ENCODE assay signal across 18 mouse cellular contexts in genomic region chr9:97699020-97699419, GRCm38 (mm10).
"Had no signal": no experiment of that assay in that cellular context is flagged by ENCODE, and none has a peak within 500 bp of the region (broad histone marks: within the 10 kb centered on the region; RNA-seq: fewer than 3 reads in every experiment).

No protein-coding gene starts in this region.

- ATAC-seq: midbrain, embryonic 16.5 days had no signal

- DNase-seq: lung, embryonic 14.5 days; lung, postnatal 10 days; lung, postnatal 4 days; midbrain, embryonic 14.5 days; retina, postnatal 1 day; right cerebral cortex, adult 18-20 months; right cerebral cortex, postnatal 25 days; right cerebral cortex, postnatal 4 days; spleen, adult 18-20 months; thymus, adult 18-20 months; thymus, postnatal 14 days; thymus, postnatal 36 days had no signal

- H3K9ac ChIP-seq: lung, embryonic 14.5 days; midbrain, embryonic 12.5 days; neural tube, embryonic 13.5 days; neural tube, embryonic 15.5 days had no signal

- H3K9me3 ChIP-seq: midbrain, embryonic 10.5 days; midbrain, embryonic 12.5 days; neural tube, embryonic 13.5 days; neural tube, embryonic 15.5 days had no signal

- H3K27me3 ChIP-seq: neural tube, embryonic 13.5 days; neural tube, embryonic 15.5 days had no signal

- H3K4me2 ChIP-seq: lung, embryonic 14.5 days; midbrain, embryonic 12.5 days; neural tube, embryonic 13.5 days; neural tube, embryonic 15.5 days had no signal

- H3K4me3 ChIP-seq: midbrain, embryonic 10.5 days; midbrain, embryonic 12.5 days; myocyte; neural tube, embryonic 13.5 days; neural tube, embryonic 15.5 days had no signal

- H3K27ac ChIP-seq: midbrain, embryonic 10.5 days; midbrain, embryonic 12.5 days; neural tube, embryonic 13.5 days; neural tube, embryonic 15.5 days had no signal

- H3K36me3 ChIP-seq: midbrain, embryonic 10.5 days; midbrain, embryonic 12.5 days; neural tube, embryonic 13.5 days; neural tube, embryonic 15.5 days had no signal
